Comparison of ENCODE assay signal across 12 mouse cellular contexts in the genomic region with DNA sequence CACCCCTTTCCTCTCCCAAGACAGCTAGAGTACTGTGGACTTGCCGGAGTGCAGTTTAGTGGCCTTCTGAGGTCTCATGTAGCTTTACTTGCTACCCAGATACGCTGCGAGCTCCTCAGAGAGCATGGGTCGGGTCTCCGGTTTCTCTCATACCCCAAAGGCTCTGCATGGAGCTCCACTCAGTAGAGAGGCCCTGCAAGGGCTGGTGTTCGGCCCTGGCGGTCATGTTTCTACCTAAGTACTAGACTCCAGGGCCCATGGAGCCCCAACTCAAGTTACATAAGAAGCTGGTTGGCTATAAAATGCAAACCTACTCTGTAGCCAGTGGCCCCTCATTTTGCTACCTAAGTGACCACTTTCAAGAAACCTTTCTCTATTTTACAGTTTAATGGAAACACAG. TPM values are rescaled to one million over a fixed set of nuclear protein-coding genes. Genes with fewer than 3 reads are reported as not detected.
A peak's percentile ranks its signal among the peaks of the same experiment; 100 is the strongest.
DNase-seq lines count a peak whose midpoint lies in the region; ATAC-seq and TF ChIP-seq lines count a peak whose summit lies in the region.
"Had no signal": no experiment of that assay in that cellular context is flagged by ENCODE, and none has a peak within 500 bp of the region (broad histone marks: within the 10 kb centered on the region; RNA-seq: fewer than 3 reads in every experiment).

No protein-coding gene starts in this region.

- no peak for TF ChIP-seq CTCF in lung, embryonic 14.5 days (IDR thresholded peaks at IDR 0.05; ENCODE audit: low read depth)
- no peak for TF ChIP-seq CTCF in lung, adult 2 months (IDR thresholded peaks at IDR 0.05; ENCODE audit: insufficient read depth, low read length)
- no peak for TF ChIP-seq CTCF in stomach, postnatal 0 days (IDR thresholded peaks at IDR 0.05; ENCODE audit: low read depth)

- H3K9ac ChIP-seq in heart, embryonic 13.5 days = peak overlapping the region; percentile 64
- no peak overlapping the region for H3K9ac ChIP-seq in lung, embryonic 14.5 days
- H3K9ac ChIP-seq in intestine, embryonic 15.5 days = no peak overlapping the region
- no peak overlapping the region for H3K9ac ChIP-seq in stomach, postnatal 0 days (ENCODE audit: low read length)

- no peak for TF ChIP-seq POLR2A in lung, adult 2 months (IDR thresholded peaks at IDR 0.05; ENCODE audit: borderline replicate concordance, extremely low read depth, low read depth, low read length)

- no peak overlapping the region for H3K4me3 ChIP-seq in heart, embryonic 13.5 days
- H3K4me3 ChIP-seq in lung, embryonic 14.5 days (ENCODE audit: low read depth, low read length) = no peak overlapping the region
- H3K4me3 ChIP-seq in lung, adult 2 months (replicated peaks; ENCODE audit: extremely low read depth, low read depth, low read length) = no peak overlapping the region
- no peak overlapping the region for H3K4me3 ChIP-seq in intestine, embryonic 15.5 days (replicated peaks)
- H3K4me3 ChIP-seq in stomach, postnatal 0 days (ENCODE audit: low read depth, low read length) = no peak overlapping the region

- peaks cover 24% of the 10 kb centered on the region for H3K36me3 ChIP-seq in heart, embryonic 13.5 days
- H3K36me3 ChIP-seq in lung, embryonic 14.5 days (ENCODE audit: insufficient read depth) = 0 out of 2 replicates have a peak, but pooled peaks cover 6% of the 10 kb centered on the region
- peaks cover 3% of the 10 kb centered on the region; the same call in 1 of the 2 replicates for H3K36me3 ChIP-seq in intestine, embryonic 15.5 days
- H3K36me3 ChIP-seq in stomach, postnatal 0 days (ENCODE audit: control insufficient read depth, insufficient read depth, low read length) = no peaks in the 10 kb centered on the region

- 83% methylated on average over 7 of the region's 7 CpGs for WGBS in heart, embryonic 13.5 days
- WGBS in lung, embryonic 14.5 days = 77% methylated on average over 7 of the region's 7 CpGs
- WGBS in lung, adult 2 months = 71% methylated on average over 7 of the region's 7 CpGs
- 88% methylated on average over 7 of the region's 7 CpGs for WGBS in intestine, embryonic 15.5 days
- WGBS in stomach, postnatal 0 days = 80% methylated on average over 7 of the region's 7 CpGs

- H3K27me3 ChIP-seq in heart, embryonic 13.5 days (replicated peaks) = no peaks in the 10 kb centered on the region
- no peaks in the 10 kb centered on the region for H3K27me3 ChIP-seq in lung, embryonic 14.5 days (ENCODE audit: insufficient read depth, low read length)
- H3K27me3 ChIP-seq in intestine, embryonic 15.5 days (replicated peaks) = no peaks in the 10 kb centered on the region
- H3K27me3 ChIP-seq in stomach, postnatal 0 days (ENCODE audit: control insufficient read depth, insufficient read depth, low read length) = no peaks in the 10 kb centered on the region

- H3K9me3 ChIP-seq in heart, embryonic 13.5 days = no peaks in the 10 kb centered on the region
- H3K9me3 ChIP-seq in lung, embryonic 14.5 days (ENCODE audit: low read depth, low read length) = no peaks in the 10 kb centered on the region
- no peaks in the 10 kb centered on the region for H3K9me3 ChIP-seq in intestine, embryonic 15.5 days
- no peaks in the 10 kb centered on the region for H3K9me3 ChIP-seq in stomach, postnatal 0 days (ENCODE audit: control insufficient read depth, low read length)

- H3K4me1 ChIP-seq in heart, embryonic 13.5 days = peaks cover 100% of the 10 kb centered on the region
- H3K4me1 ChIP-seq in lung, embryonic 14.5 days (ENCODE audit: insufficient read depth) = peaks cover 79% of the 10 kb centered on the region
- peaks cover 44% of the 10 kb centered on the region for H3K4me1 ChIP-seq in lung, adult 2 months (ENCODE audit: control insufficient read depth, insufficient read depth, low read length)
- H3K4me1 ChIP-seq in intestine, embryonic 15.5 days (replicated peaks) = peaks cover 81% of the 10 kb centered on the region
- peaks cover 40% of the 10 kb centered on the region for H3K4me1 ChIP-seq in stomach, postnatal 0 days (replicated peaks; ENCODE audit: control insufficient read depth, insufficient read depth)

- H3K4me2 ChIP-seq in heart, embryonic 13.5 days = 0 out of 2 replicates have a peak overlapping the region, but pooled peaks have one; percentile 2
- H3K4me2 ChIP-seq in lung, embryonic 14.5 days = peak overlapping the region; percentile 27
- H3K4me2 ChIP-seq in intestine, embryonic 15.5 days (replicated peaks) = no peak overlapping the region
- no peak overlapping the region for H3K4me2 ChIP-seq in stomach, postnatal 0 days (replicated peaks; ENCODE audit: low read depth)

- ATAC-seq in heart, embryonic 13.5 days (ENCODE audit: extremely low read depth, insufficient number of reproducible peaks, low FRiP score, low TSS enrichment) = no peak
- no peak for ATAC-seq in lung, embryonic 14.5 days (ENCODE audit: insufficient read depth)
- no peak for ATAC-seq in intestine, embryonic 15.5 days
- ATAC-seq in stomach, postnatal 0 days (ENCODE audit: low FRiP score, low TSS enrichment) = no peak

- H3K27ac ChIP-seq in heart, embryonic 13.5 days (replicated peaks) = peak overlapping the region; percentile 99
- H3K27ac ChIP-seq in lung, embryonic 14.5 days (ENCODE audit: low read depth) = peak overlapping the region; percentile 85
- H3K27ac ChIP-seq in intestine, embryonic 15.5 days = peak overlapping the region; percentile 29; the same call in 1 of the 2 replicates
- peak overlapping the region; percentile 77 for H3K27ac ChIP-seq in stomach, postnatal 0 days (replicated peaks)

- TF ChIP-seq EP300 in stomach, postnatal 0 days (optimal IDR thresholded peaks at IDR 0.05) = no peak

- no peak for DNase-seq in heart, postnatal 25 days (ENCODE audit: low spot score)
- no peak for DNase-seq in lung, embryonic 14.5 days
- DNase-seq in lung, adult 2 months = no peak
- DNase-seq in stomach, postnatal 0 days (ENCODE audit: low spot score) = no peak
- no peak for DNase-seq in natural killer cell, adult 2 months (ENCODE audit: low spot score in 2 of 2)
- DNase-seq in embryo, embryonic 9.5 days (ENCODE audit: extremely low spot score) = no peak
- DNase-seq: cerebellum, adult 8-10 months; gastrocnemius, postnatal 25 days; kidney, postnatal 10 days; retina, postnatal 1 day had no signal

- intact Hi-C loops in heart, postnatal 25 days (cut with DNase I) = no loop called here

RNA-seq across cellular contexts. Expression of a gene that starts 13.4 kb away (rescaled TPM):
- polyA plus RNA-seq in heart, embryonic 13.5 days (2015; fragmentation: Nextera tagmentation; extraction: Ambion mirVana) = 259 and 266 TPM in 2 replicates
- total RNA-seq in heart, postnatal 25 days (2021) = 100 to 1,000 TPM in 1 of 2 experiments, 10 to 100 TPM in 1; 77.0 to 101 TPM
- polyA plus RNA-seq in lung, embryonic 14.5 days (2014; fragmentation: Nextera tagmentation; extraction: Ambion mirVana) = 266 and 270 TPM in 2 replicates
- polyA plus RNA-seq in lung, adult 2 months (2012; rRNA removed) = 314 and 324 TPM in 2 replicates
- 340 and 361 TPM in 2 replicates for polyA plus RNA-seq in intestine, embryonic 15.5 days (2015; fragmentation: Nextera tagmentation; extraction: Ambion mirVana)
- polyA plus RNA-seq in stomach, postnatal 0 days (2015; fragmentation: Nextera tagmentation; extraction: Ambion mirVana) = 216 and 227 TPM in 2 replicates

RNA-seq across cellular contexts. Expression of a gene that starts 32.9 kb away (rescaled TPM):
- polyA plus RNA-seq in heart, embryonic 13.5 days (2015; fragmentation: Nextera tagmentation; extraction: Ambion mirVana) = 257 and 300 TPM in 2 replicates
- 100 to 1,000 TPM; 148 to 164 TPM for total RNA-seq in heart, postnatal 25 days (2021)
- 392 and 398 TPM in 2 replicates for polyA plus RNA-seq in lung, embryonic 14.5 days (2014; fragmentation: Nextera tagmentation; extraction: Ambion mirVana)
- polyA plus RNA-seq in lung, adult 2 months (2012; rRNA removed) = 175 and 234 TPM in 2 replicates
- 359 and 375 TPM in 2 replicates for polyA plus RNA-seq in intestine, embryonic 15.5 days (2015; fragmentation: Nextera tagmentation; extraction: Ambion mirVana)
- 294 and 295 TPM in 2 replicates for polyA plus RNA-seq in stomach, postnatal 0 days (2015; fragmentation: Nextera tagmentation; extraction: Ambion mirVana)

RNA-seq across cellular contexts. Expression of a gene that starts 33.1 kb away (rescaled TPM):
- 3.4 and 5.3 TPM in 2 replicates for polyA plus RNA-seq in heart, embryonic 13.5 days (2015; fragmentation: Nextera tagmentation; extraction: Ambion mirVana)
- total RNA-seq in heart, postnatal 25 days (2021) = 1 to 10 TPM in 1 of 2 experiments, under 1 TPM in 1; 0.44 to 1.3 TPM
- polyA plus RNA-seq in lung, embryonic 14.5 days (2014; fragmentation: Nextera tagmentation; extraction: Ambion mirVana) = 8.5 and 10.7 TPM in 2 replicates
- 16.7 and 17.0 TPM in 2 replicates for polyA plus RNA-seq in lung, adult 2 months (2012; rRNA removed)
- polyA plus RNA-seq in intestine, embryonic 15.5 days (2015; fragmentation: Nextera tagmentation; extraction: Ambion mirVana) = 6.3 and 7.7 TPM in 2 replicates
- polyA plus RNA-seq in stomach, postnatal 0 days (2015; fragmentation: Nextera tagmentation; extraction: Ambion mirVana) = 3.0 and 3.6 TPM in 2 replicates

Comparison
In these comparisons a context has a peak if more than half of its experiments do, and no peak if none do; other contexts are left out.
1. H3K27ac ChIP-seq: peak in every context shown above with its lines; median percentile 99 in heart, embryonic 13.5 days; 85 in lung, embryonic 14.5 days; 77 in stomach, postnatal 0 days; 29 in intestine, embryonic 15.5 days.
2. H3K4me2 ChIP-seq: peak in heart, embryonic 13.5 days (single experiment) and lung, embryonic 14.5 days (single experiment); none in intestine, embryonic 15.5 days (single experiment) and stomach, postnatal 0 days (single experiment).